Mouse (Mus musculus): Measurements from ENCODE around the gene Hnrnpu. TPM values are rescaled to one million over a fixed set of nuclear protein-coding genes. Genes with fewer than 3 reads are reported as not detected.

Gene Hnrnpu
- 100 to 1,000 TPM; 859 to 929 TPM for polyA plus RNA-seq (2017; shearing (Covaris generic))

GRCm38 (mm10) chr1:178337551-178338317 is at the start of gene Hnrnpu:
TSS of gene Hnrnpu (minus strand) at chr1:178337797.

GRCm38 (mm10) chr1:178318389-178319184 is 19.0 kb downstream of the Hnrnpu start, which contains the start of gene Cox20:
TSS of gene Cox20 (plus strand) at chr1:178319130.

Other genes starting within 250 kb of the Hnrnpu start
- gene Desi2, start 150.4 kb downstream of the Hnrnpu start, polyA plus RNA-seq (2017; shearing (Covaris generic)) = 10 to 100 TPM; 29.3 to 32.0 TPM
- 100 to 1,000 TPM; 173 to 196 TPM for gene Cox20, start 18.7 kb downstream of the Hnrnpu start, polyA plus RNA-seq (2017; shearing (Covaris generic))
- gene Efcab2, start 68.3 kb upstream of the Hnrnpu start, polyA plus RNA-seq (2017; shearing (Covaris generic)) = 1 to 10 TPM; 3.0 to 5.3 TPM
- gene Kif26b, start 191.3 kb upstream of the Hnrnpu start, polyA plus RNA-seq (2017; shearing (Covaris generic)) = under 1 TPM; 0.05 to 0.28 TPM